Mouse (Mus musculus) bone marrow, adult 2 months (tissue): ENCODE measurements around the gene Hbb-bt.

Experiments used
- CTCF ChIP-seq: fragments of 200-500 bp; IDR thresholded peaks from 2 replicates; pipeline ENCODE4 v1.5.1; 2011; ENCODE audit warnings: low read length, control low read depth; ENCODE audit not compliant: control insufficient read depth, insufficient read depth
- POLR2A ChIP-seq: fragments of 200-500 bp; IDR thresholded peaks from 2 replicates; pipeline ENCODE4 v1.6.1; 2011; ENCODE audit warnings: low read depth, mild to moderate bottlenecking, control low read depth, low read length, borderline replicate concordance; ENCODE audit not compliant: control insufficient read depth

DNA sequence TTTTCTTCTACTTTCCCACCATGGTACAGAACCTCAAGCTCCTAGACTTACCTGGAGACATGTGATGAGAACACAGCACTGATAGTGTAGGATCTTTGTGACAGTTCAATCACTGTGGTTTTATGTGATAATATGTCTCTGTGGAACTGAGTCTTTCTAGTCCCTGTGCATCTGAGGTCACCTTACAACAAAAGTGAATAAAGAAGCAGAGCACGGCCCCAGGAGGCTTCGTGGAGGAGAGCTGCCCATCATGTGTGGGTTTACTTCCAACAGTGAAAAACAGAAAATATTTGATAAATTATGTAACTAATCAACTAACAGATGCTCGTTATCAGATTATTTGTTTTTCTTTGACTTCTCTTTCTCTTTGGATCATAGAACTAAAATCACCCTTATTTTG is 34.2 kb downstream of the Hbb-bt start, which contains the start of gene Olfr68:
- TF ChIP-seq POLR2A, result no peak
- no peak for TF ChIP-seq CTCF
